Mouse (Mus musculus) adrenal gland, adult 18-20 months (tissue): Measurements from ENCODE around the gene Dtx2. TPM values are rescaled to one million over a fixed set of nuclear protein-coding genes. Genes with fewer than 3 reads are reported as not detected.

ENCODE experiments used
- DNase-seq, 2 experiments: peaks; one replicate each; pipeline ENCODE4 v3.0.0; 2021 to 2022; ENCODE audit warnings: low spot score in 2 of 2
- total RNA-seq, 2 experiments: library from RNA; stranded (reverse); gene quantifications; 1 replicate in 1 of 2; 2 replicates in 1 of 2; pipeline ENCODE4 v1.2.3; 2021

Gene Dtx2
- total RNA-seq, 2 experiments from 2014 or later = 12.8 to 18.7 TPM

- DNase-seq = no peak
Measured at GRCm38 (mm10) chr5:135971876-135972275, 22.7 kb upstream of the Dtx2 start.

- DNase-seq = no peak
Measured at GRCm38 (mm10) chr5:135974365-135974764, 20.2 kb upstream of the Dtx2 start, which contains the start of gene Ssc4d. Gene Ssc4d (minus strand): TSS chr5:135974531.

- no peak for DNase-seq
Measured at GRCm38 (mm10) chr5:135975893-135976668, 18.5 kb upstream of the Dtx2 start.

- no peak for DNase-seq
Measured at GRCm38 (mm10) chr5:135979381-135979780, 15.2 kb upstream of the Dtx2 start.

GRCm38 (mm10) chr5:135979904-135980303, 14.7 kb upstream of the Dtx2 start, which contains the start of gene Zp3:
Gene Zp3 (plus strand): TSS chr5:135980099.
- DNase-seq = no peak

- DNase-seq = peak; percentile 49 to 68
Measured at GRCm38 (mm10) chr5:135982398-135982797, 12.2 kb upstream of the Dtx2 start.

GRCm38 (mm10) chr5:135984546-135985044, 10.0 kb upstream of the Dtx2 start:
- DNase-seq = no peak

- no peak for DNase-seq
Measured at GRCm38 (mm10) chr5:135987248-135987647, 7.4 kb upstream of the Dtx2 start.

- DNase-seq = no peak
Measured at GRCm38 (mm10) chr5:135990601-135991000, 4.0 kb upstream of the Dtx2 start.

GRCm38 (mm10) chr5:135993381-135993965, 1.1 kb upstream of the Dtx2 start:
- DNase-seq = no peak

GRCm38 (mm10) chr5:135994335-135994724, 270 bp upstream of the Dtx2 start:
- no peak for DNase-seq

GRCm38 (mm10) chr5:135996162-135996561, 1.6 kb downstream of the Dtx2 start:
- no peak for DNase-seq

GRCm38 (mm10) chr5:136001222-136001621, 6.6 kb downstream of the Dtx2 start:
- DNase-seq = no peak

GRCm38 (mm10) chr5:136002325-136002724, 7.7 kb downstream of the Dtx2 start:
- no peak for DNase-seq

- no peak for DNase-seq
Measured at GRCm38 (mm10) chr5:136002751-136003151, 8.2 kb downstream of the Dtx2 start.

GRCm38 (mm10) chr5:136004537-136004936, 9.9 kb downstream of the Dtx2 start:
- no peak for DNase-seq

GRCm38 (mm10) chr5:136007745-136008144, 13.1 kb downstream of the Dtx2 start:
- DNase-seq = no peak

- no peak for DNase-seq
Measured at GRCm38 (mm10) chr5:136014877-136015276, 20.3 kb downstream of the Dtx2 start.

GRCm38 (mm10) chr5:136015586-136015985, 21.0 kb downstream of the Dtx2 start:
- DNase-seq = no peak

GRCm38 (mm10) chr5:136016014-136016876, 21.6 kb downstream of the Dtx2 start:
- peak; percentile 31 to 46 for DNase-seq

GRCm38 (mm10) chr5:136017262-136017661, 22.7 kb downstream of the Dtx2 start:
- DNase-seq = no peak
